ENCODE assay signal across 8 mouse cellular contexts in genomic region chr17:56255863-56256238, GRCm38 (mm10). TPM values are rescaled to one million over a fixed set of nuclear protein-coding genes. Genes with fewer than 3 reads are reported as not detected.
DNase-seq lines count a peak whose midpoint lies in the region; ATAC-seq lines count a peak whose summit lies in the region.

No protein-coding gene starts in this region.

- peak overlapping the region; percentile 76 for H3K4me3 ChIP-seq in heart, embryonic 10.5 days
- peak overlapping the region; percentile 71 for H3K4me3 ChIP-seq in kidney, embryonic 15.5 days (replicated peaks)

- peak overlapping the region; percentile 89 for H3K27ac ChIP-seq in heart, embryonic 10.5 days
- H3K27ac ChIP-seq in kidney, embryonic 15.5 days, result peak overlapping the region; percentile 97

- ATAC-seq in erythroblast, adult 5-6 weeks (replicated peaks; ENCODE audit: low FRiP score, poor library complexity, severe bottlenecking), result peak; percentile 87
- ATAC-seq in kidney, embryonic 15.5 days (replicated peaks; ENCODE audit: low FRiP score), result peak; percentile 92
- peak; percentile 82 for ATAC-seq in monocyte, adult 5-6 weeks (replicated peaks; ENCODE audit: insufficient number of reproducible peaks, low FRiP score, low TSS enrichment, poor library complexity, severe bottlenecking)

- no peaks in the 10 kb centered on the region for H3K9me3 ChIP-seq in heart, embryonic 10.5 days
- H3K9me3 ChIP-seq in kidney, embryonic 15.5 days (replicated peaks), result no peaks in the 10 kb centered on the region

- DNase-seq in B cell, adult 2 months, result peak; percentile 98
- peak; percentile 100 for DNase-seq in brain, adult 2 months (ENCODE audit: low read depth, low spot score)
- DNase-seq in heart, embryonic 10.5 days (ENCODE audit: low spot score), result peak; percentile 99
- DNase-seq in liver, result peak; percentile 99
- peak; percentile 97 to 100 for DNase-seq in spleen, postnatal 4 days (ENCODE audit: low spot score in 2 of 2)

- peaks cover 32% of the 10 kb centered on the region for H3K36me3 ChIP-seq in heart, embryonic 10.5 days
- peaks cover 31% of the 10 kb centered on the region for H3K36me3 ChIP-seq in kidney, embryonic 15.5 days

- H3K4me1 ChIP-seq in heart, embryonic 10.5 days, result peaks cover 43% of the 10 kb centered on the region
- peaks cover 50% of the 10 kb centered on the region for H3K4me1 ChIP-seq in kidney, embryonic 15.5 days

- H3K27me3 ChIP-seq in heart, embryonic 10.5 days (ENCODE audit: insufficient read depth, poor library complexity, severe bottlenecking), result no peaks in the 10 kb centered on the region
- no peaks in the 10 kb centered on the region for H3K27me3 ChIP-seq in kidney, embryonic 15.5 days

- peak overlapping the region; percentile 66 for H3K4me2 ChIP-seq in kidney, embryonic 15.5 days

- WGBS in heart, embryonic 10.5 days, result under 1% methylated on average over 32 of the region's 32 CpGs
- under 1% methylated on average over 32 of the region's 32 CpGs for WGBS in kidney, embryonic 15.5 days

- H3K9ac ChIP-seq in kidney, embryonic 15.5 days, result peak overlapping the region; percentile 53

RNA-seq across cellular contexts. Expression of gene Fem1a, which starts 0.8 kb away (rescaled TPM):
- 2.7 TPM in 2 replicates for total RNA-seq in erythroblast, adult 5-6 weeks (2015; ENCODE audit: low replicate concordance)
- 4.9 and 5.3 TPM in 2 replicates for total RNA-seq in erythroblast, adult 5-6 weeks (2017; ENCODE audit: low replicate concordance)
- polyA plus RNA-seq in heart, embryonic 10.5 days (2016; fragmentation: Nextera tagmentation; extraction: Ambion mirVana), result 15.0 and 20.3 TPM in 2 replicates
- polyA plus RNA-seq in kidney, embryonic 15.5 days (2015; fragmentation: Nextera tagmentation; extraction: Ambion mirVana), result 13.1 TPM in 2 replicates
- 13.2 to 22.7 TPM (median 13.6 TPM) in 3 replicates for total RNA-seq in monocyte, adult 5-6 weeks (2017)

RNA-seq across cellular contexts. Expression of gene Ticam1, which starts 20.7 kb away (rescaled TPM):
- 2.5 and 5.0 TPM in 2 replicates for total RNA-seq in erythroblast, adult 5-6 weeks (2015; ENCODE audit: low replicate concordance)
- 1.3 and 2.8 TPM in 2 replicates for total RNA-seq in erythroblast, adult 5-6 weeks (2017; ENCODE audit: low replicate concordance)
- polyA plus RNA-seq in heart, embryonic 10.5 days (2016; fragmentation: Nextera tagmentation; extraction: Ambion mirVana), result 6.8 and 9.5 TPM in 2 replicates
- 6.0 and 6.2 TPM in 2 replicates for polyA plus RNA-seq in kidney, embryonic 15.5 days (2015; fragmentation: Nextera tagmentation; extraction: Ambion mirVana)
- 2.6 to 11.4 TPM (median 3.9 TPM) in 3 replicates for total RNA-seq in monocyte, adult 5-6 weeks (2017)

RNA-seq across cellular contexts. Expression of gene Plin3, which starts 36.8 kb away (rescaled TPM):
- total RNA-seq in erythroblast, adult 5-6 weeks (2015; ENCODE audit: low replicate concordance), result 3.1 and 4.0 TPM in 2 replicates
- total RNA-seq in erythroblast, adult 5-6 weeks (2017; ENCODE audit: low replicate concordance), result 5.4 and 5.9 TPM in 2 replicates
- polyA plus RNA-seq in heart, embryonic 10.5 days (2016; fragmentation: Nextera tagmentation; extraction: Ambion mirVana), result 81.7 and 93.2 TPM in 2 replicates
- polyA plus RNA-seq in kidney, embryonic 15.5 days (2015; fragmentation: Nextera tagmentation; extraction: Ambion mirVana), result 68.9 and 77.4 TPM in 2 replicates
- 10.2 to 15.5 TPM (median 13.4 TPM) in 3 replicates for total RNA-seq in monocyte, adult 5-6 weeks (2017)

RNA-seq across cellular contexts. Expression of gene Dpp9, which starts 37.1 kb away (rescaled TPM):
- total RNA-seq in erythroblast, adult 5-6 weeks (2015; ENCODE audit: low replicate concordance), result 9.8 and 11.5 TPM in 2 replicates
- 5.2 TPM in 2 replicates for total RNA-seq in erythroblast, adult 5-6 weeks (2017; ENCODE audit: low replicate concordance)
- polyA plus RNA-seq in heart, embryonic 10.5 days (2016; fragmentation: Nextera tagmentation; extraction: Ambion mirVana), result 31.0 and 34.3 TPM in 2 replicates
- 38.9 and 43.8 TPM in 2 replicates for polyA plus RNA-seq in kidney, embryonic 15.5 days (2015; fragmentation: Nextera tagmentation; extraction: Ambion mirVana)
- total RNA-seq in monocyte, adult 5-6 weeks (2017), result 8.4 to 20.3 TPM (median 11.7 TPM) in 3 replicates

RNA-seq across cellular contexts. Expression of gene Arrdc5, which starts 44.2 kb away (rescaled TPM):
- not detected in 2 replicates for total RNA-seq in erythroblast, adult 5-6 weeks (2015; ENCODE audit: low replicate concordance)
- total RNA-seq in erythroblast, adult 5-6 weeks (2017; ENCODE audit: low replicate concordance), result not detected in 2 replicates
- not detected in 2 replicates for polyA plus RNA-seq in heart, embryonic 10.5 days (2016; fragmentation: Nextera tagmentation; extraction: Ambion mirVana)
- polyA plus RNA-seq in kidney, embryonic 15.5 days (2015; fragmentation: Nextera tagmentation; extraction: Ambion mirVana), result 0.31 TPM in 1 of 2 replicates, not detected in the other
- total RNA-seq in monocyte, adult 5-6 weeks (2017), result not detected in 3 replicates

Comparison
In these comparisons a context has a peak if more than half of its experiments do, and no peak if none do; other contexts are left out.
1. Peak in every context shown above with its lines: DNase-seq, ATAC-seq, H3K4me3 ChIP-seq and H3K27ac ChIP-seq.